Mouse (Mus musculus) adrenal gland, adult (tissue): ENCODE data around the gene Zfp512b.
A peak's percentile ranks its signal among the peaks of the same experiment; 100 is the strongest.

Experiments used
- DNase-seq, 2 experiments: peaks; one replicate each; pipeline ENCODE4 v3.0.0; 2022 to 2023; ENCODE audit warnings: low spot score in 1 of 2; ENCODE audit not compliant: inconsistent age in 2 of 2

Zfp512b gene

DNA sequence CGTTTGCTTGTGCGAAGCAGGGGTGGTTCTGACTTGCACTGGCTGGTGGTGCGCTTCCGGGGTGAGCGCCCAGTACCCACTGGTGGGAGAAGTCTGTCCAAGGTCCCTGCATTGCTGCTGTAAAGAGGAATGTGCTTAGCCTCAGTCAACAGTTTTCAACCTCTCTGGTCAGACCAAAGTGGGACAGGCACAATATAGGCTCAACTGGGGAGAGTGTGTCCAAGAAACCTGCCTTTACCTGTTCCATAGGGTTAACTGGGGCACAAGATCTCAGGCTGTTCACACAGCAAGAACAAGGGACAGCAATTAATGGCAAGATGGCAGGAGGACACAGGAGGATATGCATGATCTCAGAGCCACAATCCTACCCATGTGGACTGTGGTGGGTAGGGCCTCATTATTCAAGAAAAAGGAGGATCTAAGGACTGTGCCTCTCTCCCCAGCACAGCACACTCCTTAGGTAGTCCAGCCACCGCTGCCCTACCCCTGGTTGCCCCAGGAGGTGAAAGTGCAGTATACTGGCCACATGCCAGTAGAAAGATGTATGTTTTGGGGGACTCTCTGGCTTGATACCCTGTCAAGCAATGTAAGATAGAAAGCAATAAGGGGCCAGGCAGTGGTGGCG lies 17.6 kb downstream of the Zfp512b start:
- DNase-seq, result no peak

DNA sequence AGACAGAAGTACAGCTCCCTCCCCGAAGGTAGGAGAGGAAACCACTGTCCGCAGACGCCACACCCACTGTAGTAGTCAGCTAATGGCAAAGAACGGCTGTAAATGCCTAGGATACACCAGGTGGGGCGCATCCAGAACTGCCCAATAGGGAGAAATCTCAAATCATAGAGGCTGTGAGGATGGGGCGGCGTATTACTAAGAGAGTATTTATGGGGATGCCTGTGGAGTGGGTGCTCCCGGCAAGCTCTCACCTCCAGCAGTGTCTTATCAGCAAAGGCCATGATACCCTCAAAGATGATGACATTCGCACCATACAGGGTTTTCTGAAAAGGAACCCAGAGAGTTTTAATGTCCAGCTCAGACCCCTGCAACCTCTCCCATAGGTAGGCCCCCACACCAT lies 18.6 kb downstream of the Zfp512b start:
- no peak for DNase-seq

DNA sequence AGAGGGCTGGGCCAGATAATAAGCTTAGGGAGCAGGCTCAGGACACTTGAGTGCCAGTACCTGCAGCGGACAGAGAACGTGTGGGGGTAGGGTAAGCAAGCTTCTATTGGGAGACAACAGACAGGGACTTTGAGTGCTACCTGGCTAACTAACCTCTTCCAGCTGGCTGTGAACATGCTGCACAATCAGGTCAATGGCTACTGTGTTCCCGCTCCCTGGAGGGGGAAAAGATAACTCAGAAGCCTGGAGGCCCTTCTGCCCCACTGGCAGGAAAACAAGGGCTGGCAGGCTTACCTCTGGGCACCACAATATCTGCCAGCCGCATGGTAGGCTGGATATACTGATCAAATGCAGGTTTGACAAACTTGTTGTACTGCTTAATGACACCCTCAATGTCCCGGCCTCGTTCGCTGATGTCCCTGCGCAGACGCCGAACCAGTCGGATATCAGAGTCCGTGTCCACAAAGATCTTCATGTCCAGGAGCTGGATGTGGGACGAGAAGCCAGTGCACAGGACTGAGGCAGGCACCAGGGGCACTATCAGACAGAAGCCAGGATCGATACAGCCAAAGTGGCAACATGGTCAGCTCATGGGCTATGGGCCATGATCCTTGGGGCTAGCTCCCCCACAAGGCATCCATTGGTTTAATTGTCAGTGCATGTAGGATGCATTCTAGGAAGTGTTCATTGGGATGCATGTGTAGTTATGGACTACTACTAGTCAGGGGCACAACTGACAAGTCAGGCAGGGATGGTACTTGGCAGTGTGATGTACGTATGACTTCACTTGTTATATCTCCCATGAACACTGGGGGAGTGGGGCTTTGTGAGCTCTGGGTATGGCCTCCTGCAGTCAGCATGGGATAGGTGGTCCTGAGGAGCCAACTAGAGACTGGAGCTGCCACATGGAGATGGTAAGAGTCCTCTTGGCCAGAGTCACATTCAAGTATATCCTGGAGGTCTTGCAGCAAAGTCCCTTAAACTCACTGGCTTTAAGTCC lies 19.4 kb downstream of the Zfp512b start:
- peak in 1 of 2 experiments; percentile 3 for DNase-seq

DNA sequence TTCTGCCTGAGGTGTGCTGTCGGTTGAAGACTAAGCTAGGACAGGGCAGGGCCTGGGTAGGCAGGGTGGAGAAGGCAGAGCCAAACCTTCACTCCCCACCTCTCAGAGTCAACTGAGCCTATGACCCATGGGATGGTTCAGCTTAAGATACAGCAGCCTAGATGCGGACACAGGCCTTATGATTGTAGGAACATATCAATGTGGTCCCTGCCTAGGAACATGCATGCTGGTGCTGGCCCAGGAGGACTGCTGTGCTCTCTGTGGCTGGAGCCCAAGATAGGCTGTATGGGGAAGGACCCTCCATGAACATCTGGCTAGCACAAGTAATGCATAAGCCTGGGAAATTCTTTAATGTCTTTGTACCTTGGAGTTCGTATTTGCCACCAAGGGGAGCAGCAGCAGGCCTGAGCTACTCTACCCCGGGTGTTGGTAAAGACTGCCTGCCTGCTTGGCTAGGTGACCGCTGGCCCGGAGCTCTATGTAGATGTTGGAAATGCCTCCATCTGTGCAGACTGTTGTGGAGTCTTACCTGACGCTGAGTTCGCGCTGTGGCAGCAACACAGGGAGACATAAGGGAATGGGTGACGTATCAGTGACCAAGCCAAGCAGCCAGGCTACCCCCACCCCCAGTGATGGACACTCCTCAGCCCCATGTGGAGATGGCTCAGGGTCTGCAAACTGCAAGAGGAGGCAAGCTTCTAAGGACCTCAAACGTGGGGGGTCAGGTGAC lies 20.5 kb downstream of the Zfp512b start:
- no peak for DNase-seq

DNA sequence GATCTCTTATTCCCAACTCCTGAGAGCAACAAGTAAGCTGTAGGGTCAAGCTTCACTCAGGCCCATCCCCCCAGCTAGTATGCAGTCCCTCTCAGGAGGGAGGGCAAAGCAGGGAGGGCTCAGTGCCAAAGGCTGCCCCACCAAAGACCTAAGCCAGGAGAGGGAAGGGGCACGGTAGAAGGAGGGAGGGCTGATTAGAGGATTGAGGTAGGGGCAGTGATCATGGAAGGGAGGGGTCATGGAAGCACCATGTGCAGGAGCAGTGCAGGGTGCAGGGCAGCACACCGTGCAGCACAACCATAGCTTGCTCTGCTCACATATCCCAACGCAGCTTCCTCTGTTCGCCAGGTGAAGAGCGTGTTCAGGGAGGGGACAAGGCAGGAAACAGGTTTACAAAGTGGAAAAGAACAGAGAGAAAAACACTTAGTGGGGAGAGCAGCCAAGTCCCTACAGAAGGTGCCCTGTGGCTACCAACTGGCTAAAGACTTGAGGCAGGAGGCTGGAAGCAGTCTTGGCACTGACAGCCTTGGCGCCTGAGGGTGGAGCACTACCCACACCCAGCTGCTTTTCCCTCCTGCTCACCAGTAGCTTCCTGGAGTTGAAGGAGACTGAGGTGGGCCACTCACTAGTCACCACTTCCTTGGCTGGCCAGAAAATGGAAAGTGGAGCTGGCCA lies 21.5 kb downstream of the Zfp512b start:
- DNase-seq, result no peak

DNA sequence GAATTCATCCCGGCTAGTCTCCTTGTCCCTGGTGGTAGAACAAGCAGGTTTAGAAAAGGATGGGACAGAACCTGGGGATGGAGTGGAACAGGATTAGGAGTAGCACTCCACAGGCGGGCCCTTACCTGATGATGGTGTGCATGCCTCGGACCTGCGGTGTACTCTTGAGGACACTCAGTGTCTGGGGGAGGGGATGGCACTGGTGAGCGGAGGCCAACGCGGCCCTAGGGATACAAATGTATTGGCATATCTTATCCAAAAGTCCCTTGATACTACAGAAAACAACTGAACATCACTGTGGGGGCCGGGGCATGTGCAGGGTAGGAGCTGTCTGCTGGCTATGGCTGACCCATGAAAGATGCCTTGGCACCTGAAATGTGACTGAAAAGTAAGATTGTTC lies 22.2 kb downstream of the Zfp512b start:
- no peak for DNase-seq

DNA sequence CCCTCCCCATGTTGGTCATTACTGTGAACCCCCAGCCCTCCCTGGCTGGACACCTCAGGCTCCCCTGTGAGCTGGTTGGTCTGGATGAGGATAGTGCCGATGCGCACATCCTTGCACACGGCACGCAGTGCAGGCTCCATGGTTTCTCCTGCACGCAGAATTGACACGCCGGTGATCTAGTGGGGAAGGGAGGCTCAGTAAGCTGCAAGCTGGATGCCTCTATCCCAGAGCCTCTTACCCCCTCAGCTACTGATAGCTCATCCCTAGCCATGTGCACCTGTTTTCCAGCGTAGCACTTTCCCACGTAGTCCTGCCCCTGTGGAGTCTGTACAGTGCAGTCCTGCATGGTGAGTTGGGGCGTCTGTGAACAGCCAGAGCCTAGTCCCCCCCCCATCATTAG lies 22.7 kb downstream of the Zfp512b start:
- DNase-seq, result no peak

DNA sequence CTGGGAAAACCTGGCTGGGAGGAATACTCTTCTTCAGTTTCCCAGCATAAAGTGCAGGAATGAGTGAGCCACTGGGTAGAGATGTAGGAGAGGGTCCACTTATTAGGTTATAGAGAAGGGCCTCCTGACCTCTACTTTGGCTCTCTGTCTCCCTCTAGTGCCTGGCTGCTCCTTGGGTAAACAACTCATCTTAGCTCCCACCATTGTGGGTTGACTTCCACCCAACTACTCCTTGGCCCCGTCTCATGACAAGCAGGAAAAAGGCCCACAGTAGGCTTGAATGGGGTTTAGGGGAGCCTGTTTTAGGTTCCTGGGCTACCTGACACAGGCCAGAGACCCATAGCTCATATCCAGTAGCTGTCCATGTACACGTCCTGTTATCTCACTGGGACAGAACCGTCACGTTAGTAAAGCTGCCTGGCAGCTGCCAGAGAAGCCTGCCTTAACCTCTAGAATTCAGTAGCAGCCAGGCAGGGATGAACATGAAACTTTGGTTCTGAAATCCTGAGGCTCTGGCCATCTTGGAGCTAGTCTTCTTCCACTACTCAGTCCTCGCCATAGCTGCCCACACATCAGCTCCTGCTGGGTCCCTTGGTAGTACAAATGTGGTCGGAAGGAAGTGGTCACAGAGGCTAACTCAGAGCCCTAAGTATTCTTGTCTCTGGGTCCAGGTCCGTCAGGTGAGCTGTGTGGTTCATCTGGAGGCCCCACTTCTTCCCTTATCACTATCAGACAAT lies 24.2 kb downstream of the Zfp512b start:
- peak in 1 of 2 experiments; percentile 84 for DNase-seq

DNA sequence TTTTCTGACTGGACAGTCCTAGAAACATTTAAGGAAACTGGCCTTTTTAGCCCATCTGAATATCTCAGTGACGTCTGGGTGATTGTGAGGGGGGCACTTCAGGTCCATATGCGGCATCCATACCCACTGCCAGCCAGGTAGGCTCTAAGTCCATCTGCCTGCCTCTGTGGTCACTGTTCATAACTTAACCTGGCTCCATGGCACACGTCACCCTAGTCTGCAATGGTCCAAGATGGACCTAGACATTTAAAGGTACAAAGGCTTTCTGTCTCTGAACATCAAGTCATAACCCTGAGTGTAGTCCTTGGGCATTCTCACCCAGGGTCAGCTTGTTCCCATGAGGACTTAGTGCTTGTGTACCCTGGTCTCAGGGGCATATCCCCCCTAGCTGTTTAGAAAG lies 25.3 kb downstream of the Zfp512b start:
- no peak for DNase-seq

DNA sequence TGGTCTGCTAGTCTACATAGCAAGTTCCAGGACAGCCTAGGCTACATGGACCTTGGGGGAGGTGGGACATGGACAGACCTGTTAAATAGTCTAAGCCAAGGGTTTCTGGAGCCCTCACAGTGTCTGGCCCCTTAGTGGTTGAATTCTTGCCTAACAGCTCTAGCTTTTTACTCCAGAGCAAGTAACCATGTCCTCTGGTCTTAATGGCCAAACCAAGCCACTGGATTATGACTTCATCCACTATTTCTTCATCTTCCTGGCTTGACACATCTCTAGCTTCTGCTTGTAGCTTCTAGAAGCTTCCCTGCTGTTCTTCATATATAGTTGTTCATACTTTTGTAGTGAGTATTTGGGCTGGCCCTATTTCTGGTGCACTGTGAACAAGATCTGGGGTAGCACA lies 38.8 kb downstream of the Zfp512b start:
- no peak for DNase-seq

DNA sequence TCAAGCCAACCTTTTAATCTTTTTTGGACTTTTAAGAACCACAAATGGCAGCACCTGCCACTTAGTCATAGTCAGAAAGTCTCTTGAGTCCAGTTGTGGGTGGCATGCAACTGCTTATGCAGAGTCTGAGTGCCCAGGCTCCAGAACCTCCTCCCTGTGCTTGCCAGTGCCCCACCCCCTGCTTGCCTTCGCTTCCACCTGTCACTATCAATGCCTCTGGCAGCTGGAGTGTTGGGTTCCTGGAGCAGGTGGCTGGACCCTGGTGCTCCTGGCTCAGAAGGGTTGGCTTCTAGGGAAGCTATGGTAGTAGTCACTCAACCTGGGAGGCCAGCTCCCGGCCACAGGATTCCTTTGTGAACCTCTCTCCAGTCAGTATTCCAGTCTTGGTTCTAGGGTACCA lies 42.4 kb downstream of the Zfp512b start:
- DNase-seq, result no peak

DNA sequence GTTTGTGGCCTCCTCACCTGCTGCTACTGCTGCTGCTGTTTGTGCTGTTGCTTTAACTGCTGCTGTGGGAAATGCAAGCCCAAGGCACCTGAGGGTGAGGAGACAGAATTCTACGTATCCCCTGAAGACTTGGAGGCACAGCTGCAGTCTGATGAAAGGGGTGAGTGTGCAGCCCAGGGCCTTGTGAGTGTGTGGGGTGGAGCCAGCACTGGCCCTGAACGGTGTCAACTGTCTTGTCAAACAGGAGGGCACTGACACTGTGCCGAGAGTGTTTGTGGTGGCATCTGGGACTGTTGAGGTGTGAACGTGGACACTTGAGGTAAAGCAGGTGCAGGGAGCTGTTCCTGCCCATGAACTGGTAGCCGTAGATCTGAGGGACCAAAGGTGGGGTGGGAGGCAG lies 43.9 kb downstream of the Zfp512b start:
- no peak for DNase-seq

DNA sequence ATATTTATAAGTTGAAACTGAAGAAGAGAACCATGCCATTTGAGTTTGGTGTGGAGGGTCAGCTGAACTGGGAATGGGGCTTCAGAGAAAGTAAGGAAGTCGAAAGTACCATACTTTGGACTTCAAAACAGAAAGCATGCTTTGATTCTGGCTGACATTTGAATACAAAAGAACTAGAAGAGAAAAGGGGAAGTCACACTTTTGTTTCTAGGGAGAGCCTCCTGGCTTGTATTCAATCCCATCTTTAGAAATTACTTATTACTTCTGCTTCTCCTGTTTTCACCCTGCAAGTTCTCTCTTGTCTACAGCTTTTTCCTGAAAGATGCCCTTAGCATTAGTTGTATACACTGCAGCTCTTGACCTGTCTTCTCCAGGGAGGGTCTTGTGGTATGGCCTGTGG lies 44.4 kb downstream of the Zfp512b start:
- no peak for DNase-seq

DNA sequence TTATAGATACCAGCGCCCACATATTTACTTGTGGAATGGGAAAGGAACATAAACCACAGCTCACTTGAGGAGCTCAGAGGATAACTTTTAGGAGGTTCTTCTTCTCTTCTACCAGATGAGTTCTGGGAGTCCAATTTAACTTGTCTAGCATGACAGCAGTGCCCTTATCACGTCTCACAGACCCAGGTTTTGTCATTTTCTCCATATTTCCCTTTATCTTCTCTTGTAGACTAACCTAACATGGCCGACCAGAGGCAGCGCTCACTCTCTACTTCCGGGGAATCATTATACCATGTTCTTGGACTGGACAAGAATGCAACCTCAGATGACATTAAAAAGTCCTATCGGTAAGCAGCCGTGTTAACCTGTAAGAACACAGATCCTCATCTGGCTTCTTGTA lies 46.5 kb downstream of the Zfp512b start:
- DNase-seq, result no peak

DNA sequence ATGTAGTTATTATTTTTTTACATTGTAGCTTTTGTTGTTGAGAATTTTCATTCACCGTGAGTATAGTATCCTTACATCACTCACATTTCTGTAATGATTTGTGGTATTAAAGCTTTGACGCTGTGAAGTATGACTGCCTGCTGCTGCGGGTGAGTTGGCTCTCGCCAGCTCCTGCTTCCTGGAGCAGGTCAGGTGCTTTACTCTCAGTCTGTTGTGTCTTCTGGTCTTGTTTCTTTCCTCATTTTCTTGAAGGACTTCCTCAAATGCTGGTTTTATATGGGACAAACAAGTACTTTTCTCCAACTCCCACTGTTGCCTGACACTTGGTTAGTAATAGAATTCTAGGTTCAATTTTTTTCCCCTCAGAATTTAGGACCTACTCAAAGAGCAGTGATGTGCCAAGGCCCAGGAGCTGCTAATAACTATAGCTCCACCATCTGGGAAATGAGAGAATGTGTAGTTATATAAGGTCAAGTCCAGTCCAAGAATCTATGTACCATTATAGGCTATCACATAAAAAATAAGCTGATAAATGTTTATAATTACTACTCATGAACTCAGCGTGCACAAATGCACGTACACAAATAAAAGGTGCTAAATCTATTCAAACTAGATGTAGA lies 50.7 kb downstream of the Zfp512b start:
- DNase-seq, result no peak

DNA sequence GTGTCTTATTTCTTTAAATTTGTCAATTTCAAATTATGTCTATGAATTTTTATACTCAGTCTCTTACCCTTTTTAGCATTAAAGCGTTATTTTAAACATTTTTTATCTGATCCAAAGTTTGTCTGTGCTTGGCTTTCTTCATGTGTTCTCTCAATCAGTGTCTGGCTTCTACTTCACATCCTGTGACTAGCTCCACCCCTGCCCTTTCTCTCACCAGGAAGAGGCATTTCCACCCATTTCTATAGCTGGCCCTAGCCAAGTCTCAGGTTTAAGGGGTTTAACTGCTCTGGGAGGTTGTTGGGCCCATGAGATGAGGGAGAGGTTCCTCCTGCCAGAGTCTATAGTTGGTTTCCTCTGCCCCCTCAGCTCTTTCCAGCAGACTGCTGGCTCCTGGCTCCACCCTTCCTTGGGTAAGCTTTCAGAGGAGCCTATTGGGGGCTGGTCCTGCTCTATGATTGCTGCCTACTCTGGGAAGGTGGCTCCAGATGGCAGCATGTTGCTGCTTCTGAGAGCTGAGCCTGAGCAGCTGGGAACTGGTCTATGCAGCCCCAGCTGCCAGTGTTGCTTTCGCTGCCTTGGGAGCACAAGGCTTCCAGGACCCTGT lies 55.1 kb downstream of the Zfp512b start:
- DNase-seq, result peak in 1 of 2 experiments; percentile 51

DNA sequence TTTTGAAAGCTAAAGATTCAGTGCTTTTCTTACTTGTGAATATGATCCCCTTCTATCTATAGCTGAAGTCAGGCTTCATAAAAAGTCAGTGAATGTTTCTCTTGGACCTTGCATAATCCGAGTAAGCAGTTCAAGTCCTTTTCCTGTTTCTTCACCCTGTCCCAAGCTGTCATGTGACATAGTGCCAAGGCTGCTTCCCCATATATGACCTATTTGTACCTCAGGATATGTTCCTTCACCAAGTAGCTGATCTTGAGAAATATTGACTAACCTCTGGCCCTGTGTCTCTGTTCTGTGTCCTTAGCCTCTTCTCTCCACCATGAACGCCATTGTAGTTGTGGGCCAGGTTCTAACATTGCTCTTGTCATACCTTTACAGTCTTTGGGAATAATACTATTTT lies 56.2 kb downstream of the Zfp512b start:
- DNase-seq, result no peak

DNA sequence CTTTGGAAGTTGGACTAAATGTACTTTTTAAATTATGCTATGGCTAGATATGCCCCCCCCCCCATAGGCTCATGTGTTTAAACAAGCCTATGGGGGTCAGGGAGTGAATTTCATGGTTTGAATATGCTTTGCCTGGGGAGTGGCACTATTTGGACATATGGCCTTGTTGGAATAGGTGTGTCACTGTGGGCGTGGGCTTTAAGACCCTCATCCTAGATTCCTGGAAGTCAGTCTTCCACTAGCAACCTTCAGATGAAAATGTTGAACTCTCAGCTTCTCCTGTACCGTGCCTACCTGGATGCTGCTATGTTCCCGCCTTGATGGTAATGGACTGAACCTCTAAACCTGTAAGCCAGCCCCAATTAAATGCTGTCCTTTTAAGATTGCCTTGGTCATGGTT lies 60.0 kb downstream of the Zfp512b start:
- DNase-seq, result no peak
